Mouse (Mus musculus) stomach, adult 2 months (tissue): ENCODE measurements around the gene Fcer1g. TPM values are rescaled to one million over a fixed set of nuclear protein-coding genes. Genes with fewer than 3 reads are reported as not detected.

Experiments
- polyA plus RNA-seq: library from polyadenylated mRNA; depleted of rRNA; stranded (reverse); fragments of >200 nt; gene quantifications from 2 replicates; pipeline ENCODE4 v1.2.3, GENCODE M21; 2012; rRNA removed

Fcer1g gene
- polyA plus RNA-seq, result 16.4 and 22.5 TPM in 2 replicates

DNA sequence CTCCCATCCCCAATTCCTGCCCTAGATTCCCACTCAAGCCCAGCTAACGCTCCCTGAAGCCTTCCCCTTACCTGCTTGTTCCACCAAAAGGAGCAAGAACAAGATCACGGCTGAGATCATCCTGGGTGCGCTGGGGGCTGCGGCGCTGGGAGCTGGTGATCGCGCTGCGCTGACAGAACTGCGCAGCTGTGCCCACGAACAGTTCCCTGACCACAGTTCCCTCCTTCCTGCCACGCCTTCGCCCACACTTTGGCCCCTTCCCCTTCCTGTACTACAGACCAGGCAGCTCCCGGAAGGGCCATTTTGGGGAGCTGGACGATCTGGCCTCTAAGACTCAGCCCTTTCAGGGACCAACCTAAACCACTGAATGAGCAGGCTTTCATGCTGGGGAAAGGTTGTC lies at the start of gene Fcer1g:
Fcer1g (minus strand) TSS at position 240 of the 400 bp plus-strand sequence.

GRCm38 (mm10) chr1:171280916-171281527 lies 46.9 kb upstream of the Fcer1g start, which contains the start of gene Ppox:
TSS of gene Ppox (minus strand) at chr1:171281186.

DNA sequence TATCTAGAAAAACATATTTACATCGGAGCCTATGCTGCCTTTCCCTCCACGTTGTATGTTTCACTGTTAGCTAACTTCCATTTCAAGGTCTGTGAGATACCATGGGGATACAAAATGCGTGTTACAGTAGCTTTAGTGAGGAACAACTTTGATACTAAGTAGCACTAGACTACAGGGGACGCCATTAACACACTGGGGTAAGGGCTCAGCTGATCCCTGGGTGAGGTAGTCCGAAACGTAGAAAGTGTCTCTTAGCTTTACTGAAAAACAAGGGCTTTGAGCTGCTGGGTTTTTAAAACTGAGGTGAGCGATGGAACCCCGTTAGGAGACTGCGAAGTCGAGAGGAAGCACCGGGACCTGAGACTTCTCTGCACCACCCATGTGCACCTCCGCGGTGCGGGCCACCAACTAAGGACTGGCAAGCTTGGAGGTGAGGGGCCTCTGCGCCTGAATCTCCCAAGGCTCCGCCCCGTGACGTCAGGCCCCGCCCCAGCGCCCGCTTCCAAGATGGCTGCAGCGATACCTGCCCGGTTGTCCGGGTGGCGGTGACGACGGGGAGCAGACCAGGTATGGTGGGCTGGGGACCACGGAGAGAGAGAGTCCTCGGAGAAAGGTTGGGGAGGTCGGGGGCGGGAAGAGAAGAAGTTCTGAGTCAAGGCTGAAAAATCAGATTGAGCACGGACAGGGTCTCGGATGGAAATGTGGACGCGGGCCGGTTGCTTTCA lies 35.8 kb upstream of the Fcer1g start, which contains the start of gene B4galt3:
B4galt3 (plus strand) TSS at position 481 of the 725 bp plus-strand sequence.

DNA sequence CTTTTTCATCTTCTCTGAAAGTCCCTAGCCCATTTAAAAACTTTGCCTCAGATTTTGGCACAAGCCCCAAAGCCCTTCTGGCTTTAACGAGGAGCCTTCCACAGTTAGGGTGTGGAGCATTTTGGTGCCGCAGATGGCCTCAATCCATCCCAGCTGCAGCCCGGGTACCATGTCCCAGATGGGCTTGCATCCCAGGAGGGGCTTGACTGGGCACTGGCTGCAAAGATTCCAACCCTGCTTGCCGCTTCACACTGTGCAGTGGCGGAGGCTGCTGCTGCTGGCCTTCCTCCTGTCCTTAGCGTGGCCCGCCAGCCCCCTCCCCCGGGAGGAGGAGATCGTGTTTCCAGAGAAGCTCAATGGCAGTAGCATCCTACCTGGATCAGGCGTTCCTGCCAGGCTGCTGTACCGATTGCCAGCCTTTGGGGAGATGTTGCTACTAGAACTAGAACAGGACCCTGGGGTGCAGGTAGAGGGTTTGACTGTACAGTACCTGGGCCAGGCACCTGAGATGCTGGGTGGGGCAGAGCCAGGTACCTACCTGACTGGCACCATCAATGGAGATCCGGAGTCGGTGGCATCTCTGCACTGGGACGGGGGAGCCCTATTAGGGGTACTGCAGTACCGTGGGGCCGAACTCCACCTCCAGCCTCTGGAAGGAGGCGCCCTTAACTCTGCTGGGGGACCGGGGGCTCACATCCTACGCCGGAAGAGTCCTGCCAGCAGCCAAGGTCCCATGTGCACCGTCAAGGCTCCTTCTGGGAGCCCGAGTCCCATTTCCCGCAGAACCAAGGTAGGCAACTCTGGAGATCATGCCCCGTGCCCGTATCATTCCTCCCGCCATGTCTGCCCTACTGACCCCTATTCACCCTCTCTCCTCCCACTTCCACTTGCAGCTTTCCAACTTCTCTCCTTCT lies 16.8 kb upstream of the Fcer1g start, which contains the start of gene Ndufs2:
Ndufs2 (minus strand) TSS at position 709 of the 914 bp plus-strand sequence.

DNA sequence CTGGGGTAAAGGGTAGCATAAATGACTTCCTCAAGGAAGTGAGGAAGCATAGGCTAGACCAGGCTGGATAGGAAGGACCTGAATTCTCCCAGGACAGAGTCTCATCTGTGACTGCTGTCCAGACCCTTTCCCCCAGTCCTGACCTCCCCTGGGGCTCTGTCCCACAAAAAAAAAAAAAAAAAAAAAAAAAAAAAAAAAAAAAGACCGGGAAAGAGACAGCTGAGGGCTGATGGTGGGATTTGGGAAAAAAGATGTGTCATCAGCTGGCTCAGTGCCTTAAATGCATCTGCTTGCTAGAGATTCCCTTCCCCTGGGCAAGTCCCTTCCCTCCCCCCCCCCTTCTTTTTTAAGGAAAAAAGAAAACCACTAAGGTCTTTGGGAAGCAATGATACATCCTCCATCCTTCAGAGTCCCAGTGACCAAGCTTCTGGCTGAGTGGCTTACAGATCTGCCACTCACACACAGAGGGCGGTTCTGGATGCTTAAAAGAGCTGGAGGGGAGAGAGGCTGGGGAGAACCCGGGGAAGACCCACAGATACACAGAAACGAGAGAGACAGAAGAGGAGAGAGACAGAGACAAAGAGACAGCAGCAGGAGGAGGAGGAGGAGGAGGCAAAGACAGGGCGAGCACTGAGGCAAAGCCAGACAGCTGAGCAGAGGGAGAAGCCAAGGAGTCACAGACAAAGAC lies 15.9 kb upstream of the Fcer1g start, which contains the start of gene Adamts4:
Adamts4 (plus strand) TSS at position 509 of the 688 bp plus-strand sequence.

GRCm38 (mm10) chr1:171224857-171225256 lies 9.3 kb downstream of the Fcer1g start, which contains the start of gene Apoa2:
TSS of gene Apoa2 (plus strand) at chr1:171225054.

DNA sequence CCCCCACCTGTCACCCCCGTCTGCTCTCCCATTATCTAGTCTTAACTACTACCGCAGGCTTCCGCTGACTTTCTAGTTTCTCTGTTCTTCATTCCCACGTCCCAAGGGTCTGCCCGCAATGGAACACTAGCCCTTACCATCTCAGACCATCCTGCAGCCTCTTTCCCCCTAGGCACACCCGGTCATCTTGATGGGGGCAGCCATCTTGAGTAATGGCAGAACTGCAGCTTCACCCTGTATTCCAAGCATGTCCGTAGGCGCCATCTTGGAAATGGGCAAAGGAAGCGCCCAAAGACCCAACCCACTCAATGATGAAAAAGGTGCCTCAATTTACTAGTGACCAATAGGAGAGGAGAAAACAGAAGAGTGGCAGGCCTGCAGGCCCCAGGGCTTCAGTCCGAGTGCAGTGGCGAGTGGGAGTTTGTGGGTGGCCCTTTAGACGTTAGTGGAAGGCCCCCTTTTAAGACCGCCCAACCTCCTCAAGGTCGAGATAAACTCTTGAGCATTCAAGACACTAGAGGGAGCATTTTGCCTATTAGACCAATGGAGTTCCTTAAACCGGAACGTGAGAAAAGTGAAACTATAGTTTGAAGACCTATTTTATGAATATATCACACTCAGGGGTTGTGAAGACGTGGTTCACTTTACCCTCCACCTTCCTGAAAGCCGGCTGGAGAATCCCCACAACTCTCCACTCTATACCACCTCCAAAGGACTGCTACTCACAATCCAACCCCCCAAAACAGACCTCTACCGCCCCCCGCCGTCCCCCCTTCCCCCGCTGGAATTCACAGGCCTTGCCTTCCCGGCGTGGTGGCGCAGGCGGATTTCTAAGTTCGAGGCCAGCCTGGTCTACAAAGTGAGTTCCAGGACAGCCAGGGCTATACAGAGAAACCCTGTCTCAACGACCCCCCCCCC lies 11.7 kb downstream of the Fcer1g start, which contains the start of gene Tomm40l:
Tomm40l (minus strand) TSS at position 277 of the 918 bp plus-strand sequence.

DNA sequence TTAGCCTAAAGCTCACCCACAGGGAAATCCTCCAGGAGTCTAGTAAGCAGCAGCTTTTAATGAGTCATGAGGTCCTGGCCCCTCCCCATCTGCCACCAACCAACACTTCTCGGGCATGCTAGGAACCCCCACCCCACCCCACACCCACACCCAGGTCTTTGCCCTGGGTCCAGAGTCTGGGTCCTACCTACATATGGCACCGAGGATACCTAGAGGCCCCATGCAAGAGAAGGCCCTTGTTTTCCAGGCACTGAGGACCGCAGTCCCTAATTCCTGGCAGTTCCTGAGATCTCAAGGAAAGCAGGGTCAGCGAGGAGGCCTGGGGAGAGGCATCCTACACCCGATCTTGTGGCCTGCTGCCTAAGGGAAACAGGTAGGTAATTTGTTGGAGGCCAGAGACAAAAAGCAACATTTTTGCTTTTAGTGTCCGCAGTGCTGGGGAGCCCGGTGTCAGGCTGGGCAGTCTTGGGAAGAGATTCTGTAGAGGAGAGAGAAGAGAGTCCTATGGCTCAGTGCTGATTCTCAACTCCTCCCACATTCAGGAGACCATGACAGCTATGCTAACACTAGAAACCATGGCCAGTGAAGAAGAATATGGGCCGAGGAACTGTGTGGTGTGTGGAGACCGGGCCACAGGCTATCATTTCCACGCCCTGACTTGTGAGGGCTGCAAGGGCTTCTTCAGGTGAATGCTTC lies 20.2 kb downstream of the Fcer1g start, which contains the start of gene Nr1i3:
Nr1i3 (plus strand) TSS at position 170 of the 696 bp plus-strand sequence.

DNA sequence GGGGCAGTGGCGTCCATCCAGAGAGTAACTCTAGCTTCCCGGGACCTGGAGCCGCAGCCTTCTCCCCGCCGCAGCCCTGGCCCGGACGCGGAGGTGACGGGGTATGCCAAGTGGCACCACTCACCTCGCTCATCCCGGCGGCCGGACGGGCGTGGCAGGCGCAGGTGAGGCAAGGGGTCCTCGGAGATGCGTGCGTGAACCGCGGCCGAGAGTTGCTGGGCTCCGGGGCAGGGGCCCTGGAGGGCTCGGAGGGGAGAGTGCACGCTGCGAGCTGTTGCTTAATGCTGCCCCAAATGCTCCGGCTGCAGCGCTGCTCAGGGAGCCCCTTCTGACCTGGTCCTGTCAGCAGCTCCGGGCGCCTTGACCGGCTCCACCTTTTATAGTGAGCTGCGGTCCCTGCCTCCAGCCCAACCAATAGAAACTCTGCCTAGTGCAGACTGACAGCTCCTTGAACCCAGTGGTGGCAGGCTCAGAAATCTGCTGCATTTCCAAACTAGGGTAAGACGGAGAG lies 38.2 kb downstream of the Fcer1g start, which contains the start of gene Pcp4l1:
Pcp4l1 (minus strand) TSS at position 382 of the 511 bp plus-strand sequence.

Other genes starting within 250 kb of the Fcer1g start
- 0.30 and 0.38 TPM in 2 replicates for gene Fcgr4, start 215.4 kb downstream of the Fcer1g start, polyA plus RNA-seq
- 3.2 and 4.2 TPM in 2 replicates for gene Fcgr3, start 169.4 kb downstream of the Fcer1g start, polyA plus RNA-seq
- 1.2 and 1.4 TPM in 2 replicates for gene Cfap126, start 120.4 kb downstream of the Fcer1g start, polyA plus RNA-seq
- gene Sdhc, start 83.8 kb downstream of the Fcer1g start, polyA plus RNA-seq, result 87.8 and 99.3 TPM in 2 replicates
- gene Mpz, start 83.7 kb downstream of the Fcer1g start, polyA plus RNA-seq, result 0.87 and 1.1 TPM in 2 replicates
- gene Pcp4l1, start 38.1 kb downstream of the Fcer1g start, polyA plus RNA-seq, result 41.3 and 54.6 TPM in 2 replicates
- 0.04 and 0.11 TPM in 2 replicates for gene Nr1i3, start 20.4 kb downstream of the Fcer1g start, polyA plus RNA-seq
- gene Tomm40l, start 11.9 kb downstream of the Fcer1g start, polyA plus RNA-seq, result 20.4 and 21.3 TPM in 2 replicates
- gene Apoa2, start 9.3 kb downstream of the Fcer1g start, polyA plus RNA-seq, result 0.42 and 1.5 TPM in 2 replicates
- 2.8 and 2.9 TPM in 2 replicates for gene Adamts4, start 16.1 kb upstream of the Fcer1g start, polyA plus RNA-seq
- gene Ndufs2, start 17.0 kb upstream of the Fcer1g start, polyA plus RNA-seq, result 62.4 and 62.6 TPM in 2 replicates
- 40.4 and 47.1 TPM in 2 replicates for gene B4galt3, start 36.0 kb upstream of the Fcer1g start, polyA plus RNA-seq
- 16.4 and 17.4 TPM in 2 replicates for gene Ppox, start 46.8 kb upstream of the Fcer1g start, polyA plus RNA-seq
- gene Usp21, start 53.6 kb upstream of the Fcer1g start, polyA plus RNA-seq, result 19.0 and 19.2 TPM in 2 replicates
- gene Ufc1, start 60.7 kb upstream of the Fcer1g start, polyA plus RNA-seq, result 8.7 and 9.2 TPM in 2 replicates
- 16.3 and 18.4 TPM in 2 replicates for gene Dedd, start 94.8 kb upstream of the Fcer1g start, polyA plus RNA-seq
- 39.2 and 41.0 TPM in 2 replicates for gene Nit1, start 111.3 kb upstream of the Fcer1g start, polyA plus RNA-seq
- 1.2 and 1.9 TPM in 2 replicates for gene Pfdn2, start 111.3 kb upstream of the Fcer1g start, polyA plus RNA-seq
- gene Klhdc9, start 126.4 kb upstream of the Fcer1g start, polyA plus RNA-seq, result 0.18 and 0.57 TPM in 2 replicates
- gene Nectin4, start 135.7 kb upstream of the Fcer1g start, polyA plus RNA-seq, result 10.8 and 11.6 TPM in 2 replicates
- gene Arhgap30, start 154.6 kb upstream of the Fcer1g start, polyA plus RNA-seq, result 1.1 and 1.5 TPM in 2 replicates
- 35.3 and 39.4 TPM in 2 replicates for gene Usf1, start 176.9 kb upstream of the Fcer1g start, polyA plus RNA-seq
- gene Tstd1, start 184.5 kb upstream of the Fcer1g start, polyA plus RNA-seq, result 26.3 and 54.4 TPM in 2 replicates
- gene F11r, start 203.2 kb upstream of the Fcer1g start, polyA plus RNA-seq, result 43.0 and 50.4 TPM in 2 replicates